Mouse (Mus musculus) C2C12 (cell line): ENCODE results near the gene Nkd1. TPM values are rescaled to one million over a fixed set of nuclear protein-coding genes. Genes with fewer than 3 reads are reported as not detected.

Source experiments
- H3K27me3 ChIP-seq: one replicate; pipeline ENCODE4 v1.6.1; 2011; ENCODE audit not compliant: control insufficient read depth, insufficient read depth, insufficient read length
- H3K36me3 ChIP-seq: one replicate; pipeline ENCODE4 v1.6.1; 2011; ENCODE audit not compliant: control insufficient read depth, insufficient read depth
- H3K4me3 ChIP-seq: one replicate; pipeline ENCODE4 v1.5.1; 2011; ENCODE audit warnings: mild to moderate bottlenecking, control low read depth; ENCODE audit not compliant: poor library complexity, insufficient read depth, severe bottlenecking
- H3K79me2 ChIP-seq: one replicate; pipeline ENCODE4 v1.6.1; 2011; ENCODE audit not compliant: control insufficient read depth, insufficient read depth
- H3K79me3 ChIP-seq: one replicate; pipeline ENCODE4 v1.6.1; 2011; ENCODE audit warnings: low read depth, control low read depth
- H3ac ChIP-seq: one replicate; pipeline ENCODE3; 2011; ENCODE audit warnings: low read depth; ENCODE audit not compliant: control insufficient read depth, insufficient read length
- CEBPB ChIP-seq: IDR thresholded peaks from one replicate; pipeline ENCODE4 v1.6.1; 2011; ENCODE audit warnings: low read depth, mild to moderate bottlenecking, control low read depth, moderate library complexity
- CTCF ChIP-seq: IDR thresholded peaks from one replicate; pipeline ENCODE4 v1.5.1; 2011; ENCODE audit not compliant: control insufficient read depth, insufficient read depth, insufficient read length
- FOSL1 ChIP-seq: IDR thresholded peaks from one replicate; pipeline ENCODE4 v1.8.0; 2011; ENCODE audit warnings: mild to moderate bottlenecking, low read length; ENCODE audit not compliant: poor library complexity, insufficient read depth, severe bottlenecking
- MAX ChIP-seq: IDR thresholded peaks from one replicate; pipeline ENCODE4 v1.6.1; 2011; ENCODE audit warnings: mild to moderate bottlenecking, control low read depth
- MYOD1 ChIP-seq: IDR thresholded peaks from one replicate; pipeline ENCODE4 v1.6.1; 2011; ENCODE audit warnings: low read depth; ENCODE audit not compliant: control insufficient read depth, insufficient read length
- MYOG ChIP-seq: IDR thresholded peaks from one replicate; pipeline ENCODE4 v1.6.1; 2011; ENCODE audit not compliant: control insufficient read depth, insufficient read length; ENCODE audit errors: extremely low read depth
- USF1 ChIP-seq: IDR thresholded peaks from one replicate; pipeline ENCODE4 v1.6.1; 2011; ENCODE audit warnings: low read depth, mild to moderate bottlenecking, control low read depth, moderate library complexity
- polyA plus RNA-seq: library from polyadenylated mRNA; unstranded; fragments of >200 nt; fragmentation: generic; extraction: Trizol; gene quantifications from one replicate; pipeline ENCODE4 v1.2.1, GENCODE M21; 2012; ENCODE audit warnings: missing spikeins

Nkd1 gene
- polyA plus RNA-seq, 1 experiment, result not detected

DNA sequence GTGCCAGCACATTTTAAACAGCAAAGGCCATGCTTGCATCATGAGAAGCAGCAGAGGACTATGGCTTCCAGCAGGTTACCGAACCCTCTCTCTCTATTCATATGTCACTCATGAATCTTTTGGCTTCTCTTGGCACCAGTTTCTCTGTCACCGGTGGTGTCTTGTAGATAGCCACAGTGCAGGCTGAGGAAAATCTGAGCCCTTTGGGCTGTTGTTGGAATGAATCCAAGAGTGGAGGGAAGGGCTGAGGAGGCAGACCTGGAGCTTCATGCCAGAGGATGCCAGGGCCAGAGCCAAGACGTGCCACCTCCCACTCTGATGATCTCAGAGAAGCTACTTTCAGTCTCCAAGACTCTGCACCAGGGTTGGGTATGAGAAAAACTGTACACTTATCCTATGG, 19.0 kb upstream of the Nkd1 start:
- Histone ChIP-seq H3K79me2 (no peaks in the 10 kb centered on the region), H3K4me3 (no peak overlapping the region), H3K27me3 (no peaks in the 10 kb centered on the region), H3ac (no peak overlapping the region), H3K36me3 (no peaks in the 10 kb centered on the region), H3K79me3 (no peaks in the 10 kb centered on the region)
- TF ChIP-seq FOSL1 (no peak), MYOD1 (no peak), MYOG (no peak), USF1 (no peak), CTCF (no peak), MAX (no peak), CEBPB (no peak)

DNA sequence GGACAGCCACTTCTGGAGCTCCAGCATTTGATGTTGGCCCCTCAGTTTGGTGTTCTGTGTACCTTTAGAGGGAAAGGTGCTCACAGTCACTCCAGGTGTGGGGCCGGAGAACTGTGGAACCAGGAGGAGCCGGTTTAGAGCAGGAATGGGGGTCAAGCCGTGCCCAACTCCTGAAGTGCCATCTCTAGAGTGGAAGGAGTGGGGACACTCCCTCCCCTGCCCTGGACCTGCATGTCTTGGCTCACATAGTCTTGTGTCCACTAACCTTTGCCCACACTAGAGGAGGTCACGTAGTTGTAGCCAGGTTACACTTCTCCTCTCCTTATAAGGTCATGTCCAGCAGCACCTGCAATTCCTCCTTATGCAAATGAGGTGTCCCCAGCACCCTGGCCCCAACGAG, 14.2 kb upstream of the Nkd1 start:
- Histone ChIP-seq H3K79me2 (no peaks in the 10 kb centered on the region), H3K36me3 (no peaks in the 10 kb centered on the region), H3K79me3 (no peaks in the 10 kb centered on the region), H3K4me3 (no peak overlapping the region), H3K27me3 (peaks cover 1% of the 10 kb centered on the region), H3ac (no peak overlapping the region)
- TF ChIP-seq MAX, result no peak
- no peak for TF ChIP-seq CTCF
- TF ChIP-seq MYOG, result no peak
- no peak for TF ChIP-seq CEBPB
- TF ChIP-seq MYOD1, result no peak
- TF ChIP-seq FOSL1, result no peak
- no peak for TF ChIP-seq USF1

DNA sequence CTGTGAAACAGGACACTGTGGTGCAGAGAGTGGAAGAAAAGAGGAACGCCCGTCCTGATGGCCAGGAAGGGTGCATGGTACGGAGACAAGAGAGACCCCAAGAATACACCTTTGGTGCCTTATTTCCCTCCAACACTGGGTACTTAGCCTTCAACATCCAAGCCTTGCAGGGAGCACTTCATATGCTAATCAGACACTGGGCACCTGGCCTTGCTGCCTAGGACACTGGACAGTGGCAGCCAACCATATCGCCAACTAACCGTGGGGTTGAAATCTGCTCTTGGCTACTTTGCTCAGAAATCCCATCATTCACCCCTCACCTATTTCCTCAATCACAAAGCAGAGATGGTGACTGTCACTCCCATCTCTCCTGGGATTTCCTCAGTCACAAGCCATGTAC, 10.1 kb upstream of the Nkd1 start:
- Histone ChIP-seq H3K36me3 (no peaks in the 10 kb centered on the region), H3K4me3 (no peak overlapping the region), H3K79me3 (no peaks in the 10 kb centered on the region), H3K27me3 (peaks cover 24% of the 10 kb centered on the region), H3K79me2 (no peaks in the 10 kb centered on the region), H3ac (no peak overlapping the region)
- TF ChIP-seq FOSL1 (no peak), MYOG (no peak), MYOD1 (no peak), CTCF (no peak), USF1 (no peak), MAX (no peak), CEBPB (no peak)

DNA sequence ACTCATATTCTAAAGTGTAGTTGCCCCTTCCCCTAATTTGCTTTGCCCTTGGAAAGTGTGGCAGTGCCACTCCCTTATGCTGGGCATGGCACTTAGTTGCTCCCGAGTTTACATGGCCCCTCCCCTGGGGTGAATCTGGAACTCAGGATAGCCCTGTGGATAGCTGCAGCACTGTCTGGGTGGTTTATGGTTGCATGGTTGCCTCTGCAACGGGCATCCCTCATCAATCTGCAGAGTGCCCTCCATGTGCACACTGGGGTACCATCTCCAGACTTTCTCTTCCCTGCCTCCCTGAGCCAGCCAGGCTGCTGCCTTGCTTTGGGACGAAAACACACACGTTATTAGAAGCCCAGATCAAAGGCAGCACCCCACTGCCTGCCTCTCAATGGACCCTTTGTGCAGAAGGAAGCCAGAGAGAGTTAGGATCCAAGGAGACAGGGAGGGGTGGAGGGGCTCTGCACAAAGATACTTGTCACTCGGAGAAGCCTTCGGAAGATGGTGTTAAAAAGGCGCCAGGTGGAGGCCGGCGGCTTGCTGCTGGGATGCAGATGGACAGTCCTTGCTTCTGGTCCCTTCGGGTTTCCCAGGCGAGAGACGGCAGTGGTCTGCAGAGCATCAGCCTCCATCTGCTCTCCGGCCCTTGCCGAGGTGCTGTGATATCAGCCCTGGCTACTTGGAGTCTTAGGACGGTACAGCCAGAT, 8.9 kb upstream of the Nkd1 start:
- H3K79me3 ChIP-seq, result no peaks in the 10 kb centered on the region
- peaks cover 24% of the 10 kb centered on the region for H3K27me3 ChIP-seq
- TF ChIP-seq MYOD1 (no peak), USF1 (no peak), CEBPB (no peak), MAX (no peak), FOSL1 (no peak), CTCF (no peak), MYOG (no peak)
- H3K4me3 ChIP-seq, result no peak overlapping the region
- no peaks in the 10 kb centered on the region for H3K36me3 ChIP-seq
- no peak overlapping the region for H3ac ChIP-seq
- no peaks in the 10 kb centered on the region for H3K79me2 ChIP-seq

DNA sequence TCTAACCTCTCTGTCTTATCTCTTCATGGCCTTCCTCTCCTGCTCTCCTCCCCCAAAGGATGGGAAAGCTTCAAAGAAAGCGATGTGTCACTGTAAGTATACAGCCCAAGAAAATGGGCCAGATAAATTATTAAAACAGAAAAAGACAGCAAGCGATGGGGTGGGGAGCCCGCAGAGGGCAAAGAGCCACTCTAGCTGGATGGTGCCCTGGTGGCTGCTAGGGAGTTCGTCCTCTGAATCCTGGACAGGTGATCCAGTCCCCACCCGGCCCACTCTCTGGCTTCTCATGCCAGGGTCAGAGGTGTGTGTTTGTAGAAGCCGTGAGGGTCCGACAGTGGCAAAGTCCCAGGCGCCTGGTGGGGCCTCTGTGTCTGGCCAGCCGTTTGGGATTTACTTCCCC, 3.1 kb upstream of the Nkd1 start:
- no peak overlapping the region for H3K4me3 ChIP-seq
- no peaks in the 10 kb centered on the region for H3K79me2 ChIP-seq
- H3K79me3 ChIP-seq, result no peaks in the 10 kb centered on the region
- peaks cover 44% of the 10 kb centered on the region for H3K27me3 ChIP-seq
- no peak overlapping the region for H3ac ChIP-seq
- TF ChIP-seq MAX, result no peak
- TF ChIP-seq MYOD1, result no peak
- TF ChIP-seq USF1, result no peak
- no peak for TF ChIP-seq FOSL1
- no peak for TF ChIP-seq CTCF
- no peak for TF ChIP-seq MYOG
- no peak for TF ChIP-seq CEBPB
- no peaks in the 10 kb centered on the region for H3K36me3 ChIP-seq
